Mouse (Mus musculus): ENCODE measurements around the gene Fam13a. TPM values are rescaled to one million over a fixed set of nuclear protein-coding genes. Genes with fewer than 3 reads are reported as not detected.

Gene Fam13a
- total RNA-seq, 2 experiments from 2014 or later = 20.0 to 20.7 TPM

DNA sequence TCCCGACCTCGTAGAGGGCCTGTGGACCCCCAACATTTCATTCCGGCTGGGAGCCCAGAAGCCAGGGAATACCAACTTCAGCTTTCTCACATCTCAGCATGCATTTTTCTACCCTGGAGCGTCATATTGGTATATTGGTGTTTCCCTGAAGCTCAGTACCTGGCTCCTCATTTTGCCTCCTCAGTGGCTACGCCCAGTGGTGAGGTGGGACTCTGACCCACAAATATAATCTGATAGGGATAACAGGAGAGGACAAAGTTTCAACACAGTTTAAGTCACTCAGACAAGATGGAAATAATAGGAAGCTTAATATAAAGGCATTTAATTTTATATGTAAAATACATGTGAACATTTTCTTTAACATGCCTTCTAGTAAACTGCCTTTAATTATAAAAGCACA is 19.7 kb downstream of the Fam13a start:
- DNase-seq (ENCODE audit: low spot score in 2 of 2) = no peak

DNA sequence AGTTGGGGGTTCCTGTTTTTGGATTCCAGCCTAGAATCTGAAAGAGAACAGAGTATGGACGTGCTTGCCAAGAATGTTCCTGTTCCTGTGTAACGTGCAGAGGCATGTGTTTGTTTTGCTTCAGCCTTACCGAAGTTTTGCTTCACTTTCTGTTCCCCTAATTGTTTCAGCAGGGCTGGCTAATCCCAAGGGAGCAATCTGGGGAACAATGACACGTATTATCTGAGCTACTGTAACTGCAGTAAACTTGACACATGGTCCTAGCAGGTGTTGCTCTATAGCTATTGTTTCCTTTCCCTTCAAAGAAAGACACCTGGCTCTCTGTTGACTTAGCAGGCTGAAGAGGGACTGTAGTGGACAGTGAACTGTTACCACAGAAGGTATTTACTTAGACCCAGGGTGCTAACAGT is 25.3 kb downstream of the Fam13a start:
- DNase-seq (ENCODE audit: low spot score in 2 of 2) = no peak

DNA sequence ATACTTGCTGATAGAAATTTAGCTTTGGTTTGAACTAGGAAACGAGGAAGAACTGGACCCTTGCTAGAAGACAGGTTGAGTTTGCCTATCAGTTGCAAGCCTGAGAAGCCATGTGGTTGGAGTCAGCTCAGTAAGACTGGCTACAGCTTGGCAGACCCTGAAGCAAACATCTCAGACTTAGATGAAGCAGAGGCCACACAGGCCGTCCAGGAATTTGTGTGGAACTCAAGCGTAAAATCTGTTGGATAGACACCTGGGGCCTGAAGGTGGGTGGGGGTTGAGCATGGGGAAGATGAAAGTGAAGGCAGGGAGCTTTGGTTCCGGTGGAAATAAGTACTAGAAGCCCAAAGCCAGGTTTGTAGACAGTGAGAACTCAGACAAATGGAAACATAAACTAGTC is 25.8 kb downstream of the Fam13a start:
- no peak for DNase-seq (ENCODE audit: low spot score in 2 of 2)

DNA sequence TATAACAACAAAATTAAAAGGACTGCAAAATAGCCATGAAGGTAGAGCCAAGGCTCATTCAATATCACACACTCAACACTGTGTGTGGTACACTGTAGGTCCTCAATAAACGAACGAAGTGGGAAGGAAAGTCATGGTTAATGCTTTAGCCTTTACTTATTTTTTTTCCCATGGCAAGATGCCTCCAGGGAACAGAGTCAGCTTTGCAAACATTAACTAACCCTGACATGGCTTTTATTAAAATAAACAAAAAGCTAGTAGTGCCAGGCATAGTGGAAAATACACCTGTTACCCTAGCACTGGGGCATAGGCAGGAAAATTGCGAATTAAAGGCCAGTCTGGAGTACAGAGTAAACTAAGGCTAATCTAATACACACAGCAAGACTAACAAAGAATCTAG is 35.2 kb downstream of the Fam13a start:
- no peak for DNase-seq (ENCODE audit: low spot score in 2 of 2)

DNA sequence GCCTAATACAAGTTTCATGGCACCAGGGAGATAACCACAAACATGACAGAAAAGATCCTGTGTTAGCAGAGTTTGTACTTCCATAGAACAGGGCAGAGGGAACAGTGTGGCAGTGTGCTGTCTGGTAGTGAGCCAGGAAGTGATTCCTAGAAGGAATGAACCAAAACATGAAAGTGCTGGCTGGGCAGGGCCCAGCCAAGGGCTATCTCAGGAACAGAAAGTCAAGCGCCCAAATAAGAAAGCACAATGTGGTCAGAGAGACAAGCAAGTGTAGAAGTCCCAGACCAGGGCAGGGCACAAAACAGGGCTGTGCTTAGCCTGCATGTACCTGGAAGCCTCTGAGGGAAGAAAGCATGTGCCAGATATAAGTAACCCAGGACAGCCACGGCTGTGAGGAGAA is 35.6 kb downstream of the Fam13a start:
- no peak for DNase-seq (ENCODE audit: low spot score in 2 of 2)

DNA sequence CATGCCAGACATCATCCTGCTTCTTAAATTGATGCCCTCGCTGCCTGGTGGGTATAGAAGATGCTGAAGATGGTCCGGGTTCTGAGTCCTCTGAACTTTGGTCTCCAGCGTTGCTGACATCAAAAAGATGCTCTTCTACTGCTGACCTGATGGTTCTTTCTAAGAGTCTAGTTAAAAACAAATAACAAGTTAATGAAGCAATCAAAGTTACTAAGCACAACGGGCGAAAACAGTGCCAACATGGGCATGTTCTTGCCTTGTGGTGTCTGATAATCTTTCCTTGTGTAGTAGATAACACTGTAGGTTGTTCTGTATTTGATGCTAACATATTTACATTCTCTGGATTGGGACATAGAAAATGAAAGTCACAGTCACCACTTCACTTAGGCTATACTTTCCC is 37.2 kb downstream of the Fam13a start:
- DNase-seq (ENCODE audit: low spot score in 2 of 2) = no peak

DNA sequence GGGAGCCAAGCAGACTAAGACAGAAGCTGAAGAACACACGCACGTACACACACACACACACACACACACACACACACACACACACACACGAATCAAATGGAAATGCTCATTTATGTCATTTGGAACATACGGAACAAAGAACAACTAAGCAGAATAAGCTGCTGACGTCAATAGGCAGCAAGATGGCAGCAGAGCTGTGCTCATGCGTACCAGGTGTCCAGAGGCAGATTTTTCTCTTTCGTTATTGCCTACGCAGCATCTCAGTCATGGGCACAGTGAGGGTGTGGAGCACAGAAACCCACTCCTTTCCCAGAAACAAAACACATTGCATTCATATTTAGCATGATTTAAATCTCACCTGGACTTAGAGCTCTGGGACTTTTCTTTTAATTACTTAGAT is 39.2 kb downstream of the Fam13a start:
- no peak for DNase-seq (ENCODE audit: low spot score in 2 of 2)

DNA sequence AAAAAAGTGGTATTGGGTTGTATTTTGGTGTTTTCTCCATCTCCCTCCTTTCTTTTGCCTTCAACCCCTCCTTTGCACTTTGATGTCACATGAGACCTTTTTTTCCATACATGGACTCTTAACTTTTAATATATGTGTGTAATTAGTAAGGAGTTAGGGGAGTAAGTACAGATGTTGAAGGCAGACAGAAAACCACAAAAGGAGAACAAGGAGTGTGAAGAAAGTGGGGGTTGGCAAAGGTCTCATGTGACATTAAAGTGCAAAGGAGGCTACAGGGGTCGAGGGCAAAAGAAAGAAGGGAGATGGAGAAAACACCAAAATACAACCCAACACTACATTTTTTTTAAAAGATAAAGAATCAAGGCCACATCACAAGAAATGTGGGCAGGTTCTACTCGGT is 49.1 kb downstream of the Fam13a start:
- no peak for DNase-seq (ENCODE audit: low spot score in 2 of 2)

DNA sequence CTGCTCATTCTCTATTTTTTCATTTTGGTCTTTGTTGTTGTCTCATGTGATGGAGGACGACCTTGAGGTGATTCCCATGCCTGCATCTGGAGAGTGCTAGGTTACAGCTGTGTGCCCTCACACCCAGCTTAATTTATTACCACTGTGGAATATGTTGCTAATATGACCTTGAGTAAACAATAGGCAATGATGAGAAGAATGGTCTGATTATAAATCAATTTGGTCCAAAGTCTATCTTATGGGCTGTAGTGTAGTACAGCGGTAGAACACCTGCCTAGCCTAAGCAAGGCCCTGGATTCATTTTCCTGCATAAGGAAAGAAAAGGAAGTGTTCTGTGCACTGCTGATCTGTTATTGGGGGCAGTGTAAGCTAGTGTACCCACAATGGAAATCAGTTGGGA is 49.9 kb downstream of the Fam13a start:
- no peak for DNase-seq (ENCODE audit: low spot score in 2 of 2)

DNA sequence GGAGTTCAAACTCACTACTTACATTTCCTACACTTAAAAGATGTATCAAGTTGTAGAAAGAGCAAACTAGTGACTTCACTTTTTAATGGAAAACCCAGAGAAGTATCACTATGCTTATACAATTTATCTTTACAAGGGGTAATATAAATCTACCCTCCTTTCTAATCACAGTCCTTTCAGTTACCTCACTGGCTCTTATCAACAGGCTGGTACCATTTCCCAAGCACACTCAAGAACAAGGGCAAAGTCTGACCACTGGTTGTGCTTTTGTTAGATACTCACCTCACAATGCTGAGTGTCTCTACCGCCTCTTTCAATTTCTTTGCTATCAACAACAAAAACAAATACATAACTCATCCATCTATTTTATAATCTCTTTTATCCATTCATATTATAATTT is 51.5 kb downstream of the Fam13a start:
- DNase-seq (ENCODE audit: low spot score in 2 of 2) = no peak

DNA sequence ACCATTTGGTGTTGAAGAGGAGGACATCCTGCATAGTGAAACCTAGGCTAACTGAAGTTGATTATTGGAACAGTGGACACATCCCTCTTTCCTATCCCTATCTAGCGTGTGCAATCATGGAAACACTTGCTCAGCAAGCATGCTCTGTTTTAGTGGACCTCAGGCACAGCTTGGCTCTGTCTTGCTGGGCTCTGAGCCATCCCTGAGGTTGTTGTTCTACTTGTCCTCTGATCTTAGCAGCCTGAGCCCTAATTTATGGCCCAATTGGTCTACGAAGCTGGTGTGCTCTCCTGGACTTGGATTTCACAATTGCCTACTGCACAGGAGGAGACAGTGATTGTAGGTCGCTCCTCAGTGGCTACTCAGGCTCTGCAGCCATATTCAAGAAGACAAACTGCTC is 56.1 kb downstream of the Fam13a start:
- DNase-seq (ENCODE audit: low spot score in 2 of 2) = no peak

DNA sequence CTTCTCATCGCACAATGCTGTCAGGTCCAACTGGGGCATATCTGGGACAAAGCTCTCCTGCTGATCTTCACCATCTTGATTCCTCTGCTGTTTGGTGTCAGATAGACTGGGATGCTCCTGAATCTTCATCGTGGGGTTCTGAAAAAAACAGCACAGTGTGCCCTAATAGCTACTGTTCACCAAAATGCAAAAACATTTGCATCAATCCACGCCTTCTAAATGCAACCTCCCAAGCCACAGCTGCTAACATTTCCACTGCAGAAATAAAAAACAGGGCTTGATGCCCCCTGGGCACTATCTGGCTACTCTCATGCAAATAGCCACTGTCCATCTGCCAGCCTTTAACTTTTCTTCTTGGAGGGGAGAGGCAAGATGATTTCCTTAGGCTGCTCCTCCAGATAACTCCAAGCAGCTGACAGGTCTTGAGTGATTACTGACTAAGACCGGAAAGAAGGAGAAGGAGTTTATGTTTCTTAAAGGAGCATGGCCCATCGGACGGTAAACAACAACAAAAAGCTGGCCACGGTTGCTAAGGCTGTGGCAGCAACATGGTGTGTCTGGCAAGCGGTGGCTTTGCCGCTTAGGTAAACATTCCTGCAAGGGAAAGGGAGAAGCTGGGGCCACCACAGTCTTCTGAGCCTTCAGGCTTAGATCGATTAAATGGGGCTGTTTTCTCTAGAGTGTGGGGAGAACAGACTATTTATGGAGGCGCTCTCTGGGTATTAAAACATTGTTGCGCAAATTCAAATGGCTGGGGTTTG is 59.1 kb downstream of the Fam13a start:
- DNase-seq (ENCODE audit: low spot score in 2 of 2) = no peak

DNA sequence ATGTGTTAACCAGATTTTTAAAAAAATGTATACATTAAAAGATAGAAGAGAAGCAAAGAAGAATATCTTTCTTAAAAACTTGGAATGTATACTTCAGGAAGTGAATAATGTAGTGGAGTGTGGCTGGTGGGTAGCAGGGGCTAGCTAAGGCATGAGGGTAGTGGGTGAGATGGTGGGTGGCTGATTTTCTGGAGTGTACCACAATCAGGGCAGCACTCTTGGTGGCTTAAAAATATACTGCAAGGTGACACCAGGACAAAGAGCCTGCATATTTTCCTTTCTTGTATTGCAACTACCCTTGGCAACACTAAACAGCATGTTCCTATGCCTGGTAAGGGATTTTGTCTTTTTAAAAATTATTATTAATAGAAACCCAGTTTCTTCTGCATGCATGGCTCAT is 59.8 kb downstream of the Fam13a start:
- no peak for DNase-seq (ENCODE audit: low spot score in 2 of 2)

DNA sequence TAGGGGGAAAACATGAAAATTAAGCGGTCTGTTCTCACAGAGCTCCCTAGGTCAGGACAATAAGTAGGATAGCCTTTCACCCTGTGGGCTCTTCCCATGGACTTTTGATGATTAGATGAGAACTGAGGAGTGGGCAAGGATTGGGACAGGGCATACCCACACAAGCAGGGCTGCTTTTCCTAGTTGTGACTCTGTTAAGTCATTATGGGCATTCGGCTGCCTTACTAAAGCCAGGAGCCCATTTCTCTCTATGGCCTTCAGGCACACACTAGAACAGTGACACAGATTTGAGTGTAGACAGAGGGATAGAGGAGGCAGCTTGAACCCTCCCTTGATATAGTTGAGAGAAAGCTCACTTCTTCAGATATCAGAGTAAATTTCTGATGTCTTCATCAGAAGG is 60.3 kb downstream of the Fam13a start:
- no peak for DNase-seq (ENCODE audit: low spot score in 2 of 2)

DNA sequence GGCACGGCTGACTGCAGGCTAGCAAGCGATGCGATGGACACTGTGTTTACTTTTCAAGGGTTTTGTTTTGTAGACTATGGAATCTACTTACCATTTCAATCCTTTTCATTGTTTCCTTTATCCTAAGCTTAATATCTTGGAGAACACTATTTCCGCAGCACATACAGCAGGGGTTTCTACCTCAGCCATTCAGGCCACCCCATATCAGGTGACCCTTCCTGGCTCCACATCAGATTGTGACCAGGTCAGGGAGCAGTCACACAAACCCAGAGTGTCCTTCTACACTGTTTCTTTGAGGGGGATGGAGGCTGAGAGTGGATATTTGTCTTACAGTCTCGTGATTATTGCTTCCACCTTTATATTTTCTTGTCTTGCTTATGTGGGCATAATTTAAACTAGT is 61.7 kb downstream of the Fam13a start:
- DNase-seq (ENCODE audit: low spot score in 2 of 2) = no peak

DNA sequence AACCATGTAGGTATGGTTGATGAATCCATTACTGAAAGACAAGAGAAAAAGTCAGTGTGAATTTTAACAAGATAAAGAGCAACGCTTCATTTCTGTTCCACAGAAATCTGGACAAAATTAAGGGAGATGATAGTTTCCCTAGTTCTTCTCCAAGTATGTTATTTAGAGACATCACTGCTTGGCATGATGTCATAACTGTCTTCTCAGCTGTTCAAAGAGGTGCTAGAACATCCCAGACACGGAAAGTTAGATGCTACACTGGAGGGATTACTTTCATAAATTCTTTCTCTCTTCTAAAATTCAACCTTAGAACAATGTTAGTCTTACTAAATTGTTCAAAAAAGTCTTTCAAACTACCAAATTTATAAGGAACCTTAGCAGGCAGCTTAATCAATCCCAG is 63.8 kb downstream of the Fam13a start:
- no peak for DNase-seq (ENCODE audit: low spot score in 2 of 2)

DNA sequence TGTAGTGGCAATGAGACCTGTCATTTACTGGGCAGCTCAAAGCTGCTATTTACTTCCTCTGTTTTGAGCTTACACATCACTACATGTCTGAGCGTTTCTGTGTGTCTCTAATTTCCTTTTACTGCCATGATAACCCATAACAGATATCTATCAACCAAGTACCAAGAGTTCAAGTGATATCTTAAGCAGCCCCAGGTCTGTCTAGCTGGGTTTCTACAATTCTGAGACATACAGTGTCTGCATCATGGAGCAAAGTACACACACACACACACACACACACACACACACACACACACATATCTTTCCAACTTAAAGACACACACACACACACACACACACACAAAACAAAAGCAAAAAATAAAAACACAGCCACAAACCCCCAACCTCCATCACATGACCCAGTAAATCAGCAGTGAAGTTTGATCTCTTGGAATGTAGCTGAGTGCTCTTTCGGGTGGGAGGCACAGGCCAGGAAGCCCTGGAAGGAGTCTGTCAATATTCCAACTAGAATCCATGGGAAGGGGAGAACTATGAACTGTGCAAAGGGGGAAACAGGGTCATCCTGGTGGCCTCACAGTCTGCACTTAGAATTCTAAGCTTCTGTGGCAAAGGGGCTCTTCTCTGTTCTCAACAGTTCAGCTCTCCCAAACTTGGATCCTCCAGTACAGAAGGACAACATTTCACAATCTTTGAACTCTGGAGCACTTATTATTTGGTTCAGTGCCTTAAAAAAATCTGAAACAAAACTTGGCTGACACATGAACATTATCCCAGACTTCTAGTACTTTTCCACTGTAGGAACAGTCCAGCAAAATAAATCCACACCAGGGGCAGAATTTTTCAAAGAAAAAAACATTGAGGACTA is 73.0 kb downstream of the Fam13a start:
- no peak for DNase-seq (ENCODE audit: low spot score in 2 of 2)

DNA sequence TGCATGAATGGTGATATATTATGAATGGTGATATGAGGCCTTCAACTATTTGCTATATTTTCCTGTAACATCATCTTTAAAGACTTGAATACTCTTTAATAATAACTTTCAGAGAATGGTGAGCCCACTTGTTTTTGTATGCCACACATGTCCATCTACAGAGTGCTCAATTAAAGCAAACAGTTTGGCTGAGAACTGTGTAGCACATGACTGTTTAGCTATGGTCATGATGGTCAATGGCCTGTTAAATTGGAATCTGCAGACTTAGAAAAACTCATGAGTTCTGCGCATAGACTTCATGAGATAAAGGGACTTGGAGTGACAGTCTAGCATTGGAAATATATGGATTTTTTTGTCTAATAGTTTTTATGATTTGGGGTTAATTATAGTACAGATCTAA is 73.9 kb downstream of the Fam13a start:
- no peak for DNase-seq (ENCODE audit: low spot score in 2 of 2)

DNA sequence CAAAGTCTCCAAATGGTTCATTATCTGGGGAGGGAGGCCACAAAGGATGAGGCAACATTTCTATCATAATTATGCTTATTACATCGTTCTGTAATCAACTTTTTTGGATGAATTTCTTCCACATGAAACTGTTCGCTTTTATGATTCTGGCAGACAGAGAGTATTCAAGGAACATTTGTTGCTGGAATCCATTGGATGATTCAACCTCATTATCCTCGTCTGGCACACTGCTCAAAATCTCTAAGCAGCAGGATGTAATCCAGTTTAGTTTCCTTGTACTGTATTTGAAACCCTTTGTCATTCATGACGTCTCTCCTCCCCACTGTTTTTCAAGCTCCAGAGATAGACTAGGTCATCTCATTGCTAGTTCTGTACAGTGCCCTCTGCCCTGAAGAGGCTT is 77.5 kb downstream of the Fam13a start:
- DNase-seq (ENCODE audit: low spot score in 2 of 2) = no peak

DNA sequence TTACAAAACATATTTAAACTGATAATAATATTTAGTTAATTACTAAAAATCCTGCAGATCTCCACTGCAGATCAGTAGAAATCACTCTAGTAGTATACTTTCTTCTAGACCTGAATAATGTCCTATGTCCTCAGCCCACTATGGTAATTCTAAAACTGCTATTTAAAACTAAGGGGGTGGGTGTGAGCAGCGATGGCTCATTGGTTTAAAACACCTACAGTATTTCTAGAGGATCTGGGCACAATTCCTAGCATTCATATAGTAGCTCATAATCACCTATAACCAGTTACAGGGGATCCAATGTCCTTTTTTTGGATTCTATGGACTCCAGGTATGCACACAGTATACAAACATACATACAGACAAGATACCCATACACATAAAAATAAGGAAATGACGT is 78.1 kb downstream of the Fam13a start:
- no peak for DNase-seq (ENCODE audit: low spot score in 2 of 2)

DNA sequence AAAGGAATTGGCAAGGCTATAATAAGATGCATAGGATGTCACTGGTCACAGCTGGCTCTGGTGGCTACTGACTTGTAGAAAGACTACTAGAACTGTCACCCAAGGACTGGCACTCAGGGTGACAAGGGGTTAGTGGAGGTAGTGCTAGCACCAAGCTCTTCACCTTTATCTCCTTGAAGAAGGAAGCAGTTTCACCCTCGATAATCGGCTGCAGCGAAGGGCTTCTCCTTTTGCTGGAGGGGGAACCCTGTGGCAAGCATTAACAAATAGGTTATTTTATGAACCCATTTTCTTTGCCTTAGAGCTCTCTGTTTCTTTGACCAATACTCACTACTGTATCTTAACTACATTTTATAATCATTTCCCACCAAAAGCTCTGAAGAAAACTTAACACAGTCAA is 80.4 kb downstream of the Fam13a start:
- no peak for DNase-seq (ENCODE audit: low spot score in 2 of 2)

DNA sequence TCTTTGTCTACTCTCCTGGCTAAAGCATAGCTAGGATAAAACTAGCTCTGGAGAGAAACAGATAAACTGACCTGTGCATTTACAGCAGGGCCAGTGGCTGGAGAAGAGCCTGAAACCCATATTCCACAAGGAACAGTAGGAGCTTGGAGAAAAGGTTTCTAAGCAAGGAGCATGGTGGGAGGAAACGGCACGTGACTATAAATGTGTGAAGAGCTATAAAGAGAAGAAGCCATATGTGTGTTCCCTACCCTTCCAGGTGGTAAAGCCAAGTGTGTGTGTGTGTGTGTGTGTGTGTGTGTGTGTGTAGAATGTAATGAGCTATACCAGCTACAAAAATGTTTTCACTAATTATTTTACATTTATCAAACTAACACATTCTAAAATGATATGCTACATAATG is 82.1 kb downstream of the Fam13a start:
- no peak for DNase-seq (ENCODE audit: low spot score in 2 of 2)

DNA sequence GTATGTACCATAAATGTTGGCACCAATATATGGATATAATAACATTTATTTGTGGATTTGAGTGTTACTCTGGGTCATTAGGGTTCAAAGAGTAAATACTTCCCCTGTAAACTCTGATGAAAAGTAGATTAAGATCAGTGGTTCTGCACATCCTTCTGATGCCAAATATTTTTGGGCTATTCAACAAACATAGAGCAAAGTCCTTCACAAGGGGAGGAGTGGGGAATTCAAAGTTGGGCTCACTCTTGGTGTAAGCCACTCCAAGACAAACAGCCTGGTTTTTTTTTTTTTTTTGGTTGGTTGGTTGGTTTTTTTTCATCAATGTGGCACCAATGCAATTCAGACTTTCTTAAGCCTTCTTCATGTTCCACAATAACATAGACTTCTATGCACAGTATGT is 86.6 kb downstream of the Fam13a start:
- no peak for DNase-seq (ENCODE audit: low spot score in 2 of 2)
